Comparison of ENCODE assay signal across 20 mouse cellular contexts in genomic region chr17:90843072-90843611, GRCm38 (mm10).
DNase-seq lines count a peak whose midpoint lies in the region; ATAC-seq and TF ChIP-seq lines count a peak whose summit lies in the region.
"Had no signal": no experiment of that assay in that cellular context is flagged by ENCODE, and none has a peak within 500 bp of the region (broad histone marks: within the 10 kb centered on the region; RNA-seq: fewer than 3 reads in every experiment).

No protein-coding gene starts in this region.

- peaks cover 0 to 13% of the 10 kb centered on the region in 2 experiments for H3K4me1 ChIP-seq in ES-E14 (ENCODE audit: control insufficient read depth in 2 of 2, insufficient read depth in 2 of 2, low read length in 2 of 2, poor library complexity in 1 of 2)
- H3K4me1 ChIP-seq in kidney, embryonic 14.5 days (ENCODE audit: control insufficient read depth, insufficient read depth, low read length), result no peaks in the 10 kb centered on the region
- H3K4me1 ChIP-seq in midbrain, embryonic 10.5 days, result peaks cover 8% of the 10 kb centered on the region
- H3K4me1 ChIP-seq: embryonic facial prominence, embryonic 12.5 days; heart, embryonic 12.5 days; hindbrain, embryonic 15.5 days had no signal

- no peak overlapping the region for H3K4me2 ChIP-seq in kidney, embryonic 14.5 days (replicated peaks; ENCODE audit: low read depth, low read length)
- H3K4me2 ChIP-seq: embryonic facial prominence, embryonic 12.5 days; forebrain, embryonic 15.5 days; heart, embryonic 12.5 days; hindbrain, embryonic 15.5 days had no signal

- H3K27me3 ChIP-seq in kidney, embryonic 14.5 days (ENCODE audit: control insufficient read depth, insufficient read depth, low read length), result no peaks in the 10 kb centered on the region
- H3K27me3 ChIP-seq in midbrain, embryonic 10.5 days (ENCODE audit: low read depth, poor library complexity, severe bottlenecking), result no peaks in the 10 kb centered on the region
- H3K27me3 ChIP-seq: embryonic facial prominence, embryonic 12.5 days; forebrain, embryonic 15.5 days; heart, embryonic 12.5 days; hindbrain, embryonic 15.5 days; Patski had no signal

- peak overlapping the region; percentile 93; the same call in 1 of the 2 replicates for H3K27ac ChIP-seq in ES-E14 (ENCODE audit: insufficient read depth, low read depth, low read length, poor library complexity, severe bottlenecking)
- no peak overlapping the region for H3K27ac ChIP-seq in kidney, embryonic 14.5 days (ENCODE audit: low read depth, low read length)
- no peak overlapping the region for H3K27ac ChIP-seq in midbrain, embryonic 10.5 days (replicated peaks)
- H3K27ac ChIP-seq: embryonic facial prominence, embryonic 12.5 days; forebrain, embryonic 15.5 days; heart, adult 2 months; hindbrain, embryonic 15.5 days had no signal

- no peaks in the 10 kb centered on the region for H3K9me3 ChIP-seq in ES-E14 (ENCODE audit: control insufficient read depth, insufficient read depth, low read depth, low read length)
- no peaks in the 10 kb centered on the region for H3K9me3 ChIP-seq in kidney, embryonic 14.5 days (ENCODE audit: control insufficient read depth, low read length)
- H3K9me3 ChIP-seq in midbrain, embryonic 10.5 days (replicated peaks), result no peaks in the 10 kb centered on the region
- H3K9me3 ChIP-seq: embryonic facial prominence, embryonic 12.5 days; forebrain, embryonic 15.5 days; heart, embryonic 12.5 days; hindbrain, embryonic 15.5 days had no signal

- DNase-seq in A20 (ENCODE audit: low read depth, low spot score) (peak; percentile 36), ES-E14 (ENCODE audit: low read depth, low spot score) (peak; percentile 53), ZHBTc4 (ENCODE audit: low read depth, low spot score) (peak; percentile 89)
- DNase-seq in left cerebral cortex, adult 18-20 months (ENCODE audit: low spot score in 2 of 2), result no peak
- no peak for DNase-seq in midbrain, embryonic 10.5 days (ENCODE audit: low spot score)
- DNase-seq: adrenal gland, adult 8-10 months; adrenal gland, postnatal 36 days; B cell, adult 2 months; cerebellum, adult 8-10 months; cerebellum, postnatal 14 days; gastrocnemius, postnatal 10 days; heart, adult 2 months had no signal

- no peak overlapping the region for H3K4me3 ChIP-seq in ES-E14 (ENCODE audit: insufficient read depth in 1 of 2, low read depth in 1 of 2, low read length in 2 of 2, poor library complexity in 1 of 2, severe bottlenecking in 1 of 2)
- no peak overlapping the region for H3K4me3 ChIP-seq in kidney, embryonic 14.5 days (ENCODE audit: low read length)
- H3K4me3 ChIP-seq in midbrain, embryonic 10.5 days, result no peak overlapping the region
- H3K4me3 ChIP-seq: embryonic facial prominence, embryonic 12.5 days; forebrain, embryonic 15.5 days; heart, adult 2 months; heart, embryonic 12.5 days; hindbrain, embryonic 15.5 days had no signal

- in situ Hi-C loops in ES-E14 (cut with MboI; ENCODE audit: low sequenced_read_pairs in 2 of 2, unreplicated experiment in 2 of 2), result no loop called here

- ATAC-seq in kidney, embryonic 14.5 days (ENCODE audit: low FRiP score, low TSS enrichment), result no peak
- ATAC-seq: CD4-positive, CD25-positive, alpha-beta regulatory T cell, adult 4 months; forebrain, embryonic 15.5 days; intestine, embryonic 16.5 days; Patski had no signal

- H3K36me3 ChIP-seq in ES-E14 (ENCODE audit: control insufficient read depth, insufficient read depth, low read length, poor library complexity, severe bottlenecking), result no peaks in the 10 kb centered on the region
- H3K36me3 ChIP-seq in kidney, embryonic 14.5 days (ENCODE audit: control insufficient read depth, insufficient read depth, low read length), result no peaks in the 10 kb centered on the region
- no peaks in the 10 kb centered on the region for H3K36me3 ChIP-seq in midbrain, embryonic 10.5 days
- H3K36me3 ChIP-seq: embryonic facial prominence, embryonic 12.5 days; forebrain, embryonic 15.5 days; heart, embryonic 12.5 days; hindbrain, embryonic 15.5 days had no signal

- no peak overlapping the region for H3K9ac ChIP-seq in ES-E14 (ENCODE audit: insufficient read depth, low read depth, low read length, poor library complexity, severe bottlenecking)
- no peak overlapping the region for H3K9ac ChIP-seq in kidney, embryonic 14.5 days (ENCODE audit: low read depth, low read length)
- H3K9ac ChIP-seq: embryonic facial prominence, embryonic 12.5 days; forebrain, embryonic 15.5 days; heart, embryonic 12.5 days; hindbrain, embryonic 15.5 days had no signal

TF ChIP-seq in ES-E14, 5 proteins besides CTCF, POLR2A, EP300 and RAD21:
- no peak for TF ChIP-seq CHD2 (IDR thresholded peaks at IDR 0.05; ENCODE audit: low read depth, low read length)
- TF ChIP-seq ZNF384 (IDR thresholded peaks at IDR 0.05; ENCODE audit: low read depth, low read length), result no peak
- no peak for TF ChIP-seq HCFC1 (IDR thresholded peaks at IDR 0.05; ENCODE audit: borderline replicate concordance, insufficient read depth, low read length)
- 0 out of 2 replicates have a peak, but pooled peaks have one; percentile 51 for TF ChIP-seq MAFK (IDR thresholded peaks at IDR 0.05; ENCODE audit: insufficient read depth, low read depth, low read length)

Comparison
In these comparisons a context has a peak if more than half of its experiments do, and no peak if none do; other contexts are left out.
1. DNase-seq: peak in A20 (single experiment), ES-E14 (single experiment) and ZHBTc4 (single experiment); none in left cerebral cortex, adult 18-20 months (0 of 2) and midbrain, embryonic 10.5 days (single experiment).